Mouse (Mus musculus): ENCODE data around the gene Scgb1b18. TPM values are rescaled to one million over a fixed set of nuclear protein-coding genes. Genes with fewer than 3 reads are reported as not detected.

Scgb1b18 gene
- not detected in 2 replicates for polyA plus RNA-seq (2015; fragmentation: Nextera tagmentation; extraction: Ambion mirVana)

GRCm38 (mm10) chr7:33185268-33185667, at the start of gene Scgb1b18:
Gene Scgb1b18 (plus strand): TSS chr7:33185568.

GRCm38 (mm10) chr7:33173764-33174163, 11.6 kb upstream of the Scgb1b18 start, which contains the start of gene Scgb2b18:
Gene Scgb2b18 (minus strand): TSS chr7:33173864.

Other genes starting within 250 kb of the Scgb1b18 start
- not detected in 2 replicates for gene Scgb2b17, start 129.0 kb upstream of the Scgb1b18 start, polyA plus RNA-seq (2015; fragmentation: Nextera tagmentation; extraction: Ambion mirVana)
- not detected in 2 replicates for gene Scgb1b17, start 122.1 kb upstream of the Scgb1b18 start, polyA plus RNA-seq (2015; fragmentation: Nextera tagmentation; extraction: Ambion mirVana)
- gene Scgb2b18, start 11.7 kb upstream of the Scgb1b18 start, polyA plus RNA-seq (2015; fragmentation: Nextera tagmentation; extraction: Ambion mirVana): not detected in 2 replicates
- not detected in 2 replicates for gene Scgb2b19, start 94.8 kb downstream of the Scgb1b18 start, polyA plus RNA-seq (2015; fragmentation: Nextera tagmentation; extraction: Ambion mirVana)
- not detected in 2 replicates for gene Scgb1b19, start 101.7 kb downstream of the Scgb1b18 start, polyA plus RNA-seq (2015; fragmentation: Nextera tagmentation; extraction: Ambion mirVana)
- not detected in 2 replicates for gene Scgb2b20, start 180.8 kb downstream of the Scgb1b18 start, polyA plus RNA-seq (2015; fragmentation: Nextera tagmentation; extraction: Ambion mirVana)
- not detected in 2 replicates for gene Scgb1b20, start 187.7 kb downstream of the Scgb1b18 start, polyA plus RNA-seq (2015; fragmentation: Nextera tagmentation; extraction: Ambion mirVana)

Data from urinary bladder, postnatal 0 days (tissue).